Comparison of ENCODE assay signal across 13 mouse cellular contexts in the genomic region with DNA sequence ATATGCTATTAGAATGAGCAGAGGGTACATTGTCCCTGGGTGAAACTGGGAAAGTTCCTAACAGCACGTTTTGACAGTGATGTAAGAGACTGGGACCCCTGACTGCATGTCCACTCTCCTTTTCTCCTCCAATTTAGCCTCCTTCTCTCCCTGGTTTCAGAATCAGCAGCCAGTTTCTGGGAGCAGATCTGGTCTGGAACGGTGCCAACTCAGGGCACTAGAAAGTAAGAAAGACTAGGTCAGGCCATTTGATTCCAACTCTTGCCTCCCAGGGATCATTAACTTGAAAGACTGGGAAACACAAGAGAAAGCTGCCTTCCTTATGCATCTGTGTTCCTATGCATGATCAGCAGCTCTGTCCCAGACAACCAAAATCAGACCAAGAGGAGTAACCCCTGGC. TPM values are rescaled to one million over a fixed set of nuclear protein-coding genes. Genes with fewer than 3 reads are reported as not detected.
DNase-seq lines count a peak whose midpoint lies in the region; ATAC-seq and TF ChIP-seq lines count a peak whose summit lies in the region.
"Had no signal": no experiment of that assay in that cellular context is flagged by ENCODE, and none has a peak within 500 bp of the region (broad histone marks: within the 10 kb centered on the region; RNA-seq: fewer than 3 reads in every experiment).

No protein-coding gene starts in this region.

- H3K9ac ChIP-seq in heart, embryonic 12.5 days = no peak overlapping the region
- H3K9ac ChIP-seq in lung, embryonic 16.5 days (ENCODE audit: low read length) = no peak overlapping the region
- H3K9ac ChIP-seq in heart, embryonic 15.5 days = no peak overlapping the region

- no peak overlapping the region for H3K27ac ChIP-seq in heart, embryonic 12.5 days (ENCODE audit: poor library complexity, severe bottlenecking)
- H3K27ac ChIP-seq in lung, embryonic 16.5 days (ENCODE audit: low read length) = no peak overlapping the region
- H3K27ac ChIP-seq in heart, embryonic 15.5 days = no peak overlapping the region
- H3K27ac ChIP-seq in thymus, adult 2 months (ENCODE audit: control insufficient read depth, insufficient read depth, low read length) = no peak overlapping the region

- H3K4me2 ChIP-seq in heart, embryonic 12.5 days = peak overlapping the region; percentile 70; the same call in 1 of the 2 replicates
- H3K4me2 ChIP-seq in lung, embryonic 16.5 days (ENCODE audit: low read depth, low read length) = peak overlapping the region; percentile 45
- H3K4me2 ChIP-seq in heart, embryonic 15.5 days = peak overlapping the region; percentile 60

- TF ChIP-seq CTCF in thymus, adult 2 months (IDR thresholded peaks at IDR 0.05; ENCODE audit: borderline replicate concordance, control insufficient read depth, extremely low read depth, insufficient read depth, low read length, poor library complexity) = no peak

- no peak for DNase-seq in heart, postnatal 25 days (ENCODE audit: low spot score)
- DNase-seq in lung, adult 18-20 months = no peak
- peak; percentile 50 for DNase-seq in kidney, postnatal 10 days
- no peak for DNase-seq in B cell, adult 2 months
- no peak for DNase-seq in thymus, adult 2 months
- DNase-seq: gastrocnemius, postnatal 25 days had no signal

- H3K27me3 ChIP-seq in heart, embryonic 12.5 days (replicated peaks) = peaks cover 23% of the 10 kb centered on the region
- no peaks in the 10 kb centered on the region; the same call in 1 of the 2 replicates for H3K27me3 ChIP-seq in lung, embryonic 16.5 days (ENCODE audit: control insufficient read depth, insufficient read depth, low read depth, low read length)
- peaks cover 17% of the 10 kb centered on the region; the same call in 1 of the 2 replicates for H3K27me3 ChIP-seq in heart, embryonic 15.5 days
- peaks cover 3% of the 10 kb centered on the region; the same call in 1 of the 2 replicates for H3K27me3 ChIP-seq in thymus, adult 2 months (ENCODE audit: control insufficient read depth, insufficient read depth, low read length)
- H3K27me3 ChIP-seq: CH12.LX had no signal

- no peaks in the 10 kb centered on the region for H3K36me3 ChIP-seq in heart, embryonic 12.5 days
- H3K36me3 ChIP-seq in lung, embryonic 16.5 days (ENCODE audit: control insufficient read depth, insufficient read depth, low read length) = no peaks in the 10 kb centered on the region
- H3K36me3 ChIP-seq in heart, embryonic 15.5 days = no peaks in the 10 kb centered on the region
- no peaks in the 10 kb centered on the region for H3K36me3 ChIP-seq in thymus, adult 2 months (ENCODE audit: control insufficient read depth, insufficient read depth, low read length)

- no peak overlapping the region for H3K4me3 ChIP-seq in heart, embryonic 12.5 days
- no peak overlapping the region for H3K4me3 ChIP-seq in lung, embryonic 16.5 days (ENCODE audit: low read length)
- H3K4me3 ChIP-seq in heart, embryonic 15.5 days = peak overlapping the region; percentile 31; the same call in 1 of the 2 replicates
- H3K4me3 ChIP-seq in thymus, adult 2 months (ENCODE audit: control insufficient read depth, insufficient read depth, low read length) = no peak overlapping the region

- no peak for TF ChIP-seq POLR2A in thymus, adult 2 months (IDR thresholded peaks at IDR 0.05; ENCODE audit: control insufficient read depth, extremely low read depth, insufficient read depth, low read length, poor library complexity)

- intact Hi-C loops in heart, postnatal 25 days (cut with DNase I) = loop anchor here (5.0 kb wide), 1 partner anchor 390 kb away; the partner anchor contains the start of gene Adra1d

- WGBS in heart, embryonic 12.5 days = 43% methylated on average over 2 of the region's 2 CpGs
- WGBS in lung, embryonic 16.5 days = 36% methylated on average over 2 of the region's 2 CpGs
- WGBS in heart, embryonic 15.5 days = 41% methylated on average over 2 of the region's 2 CpGs
- WGBS in thymus, adult 2 months = 66% methylated on average over 2 of the region's 2 CpGs

- no peak for ATAC-seq in heart, embryonic 12.5 days (ENCODE audit: insufficient number of reproducible peaks, low FRiP score)
- no peak for ATAC-seq in lung, embryonic 16.5 days (ENCODE audit: low read depth)
- ATAC-seq in heart, embryonic 15.5 days (replicated peaks; ENCODE audit: insufficient number of reproducible peaks, insufficient read depth, low FRiP score, low read depth) = no peak

- H3K9me3 ChIP-seq in heart, embryonic 12.5 days (replicated peaks) = no peaks in the 10 kb centered on the region
- H3K9me3 ChIP-seq in lung, embryonic 16.5 days (ENCODE audit: control insufficient read depth, low read length) = no peaks in the 10 kb centered on the region
- no peaks in the 10 kb centered on the region for H3K9me3 ChIP-seq in heart, embryonic 15.5 days (replicated peaks)

- H3K4me1 ChIP-seq in heart, embryonic 12.5 days (replicated peaks) = peaks cover 27% of the 10 kb centered on the region
- H3K4me1 ChIP-seq in lung, embryonic 16.5 days (replicated peaks; ENCODE audit: control insufficient read depth, insufficient read depth, low read length) = peaks cover 9% of the 10 kb centered on the region
- peaks cover 34% of the 10 kb centered on the region for H3K4me1 ChIP-seq in heart, embryonic 15.5 days (replicated peaks)
- peaks cover 7% of the 10 kb centered on the region; the same call in 1 of the 2 replicates for H3K4me1 ChIP-seq in thymus, adult 2 months (replicated peaks; ENCODE audit: control insufficient read depth, insufficient read depth, low read length)

RNA-seq across cellular contexts. Expression of gene Prnd, which starts 1.8 kb away (rescaled TPM):
- polyA plus RNA-seq in heart, embryonic 12.5 days (2016; fragmentation: Nextera tagmentation; extraction: Ambion mirVana) = 5.4 and 6.2 TPM in 2 replicates
- 1 to 10 TPM; 1.4 to 2.0 TPM for total RNA-seq in heart, postnatal 25 days (2021)
- 33.6 and 38.3 TPM in 2 replicates for polyA plus RNA-seq in lung, embryonic 16.5 days (2015; fragmentation: Nextera tagmentation; extraction: Ambion mirVana)
- polyA plus RNA-seq in heart, embryonic 15.5 days (2015; fragmentation: Nextera tagmentation; extraction: Ambion mirVana) = 25.9 and 28.0 TPM in 2 replicates
- polyA plus RNA-seq in thymus, adult 2 months (2012; rRNA removed) = 1.7 and 1.8 TPM in 2 replicates

RNA-seq across cellular contexts. Expression of gene Prn, which starts 42.7 kb away (rescaled TPM):
- polyA plus RNA-seq in heart, embryonic 12.5 days (2016; fragmentation: Nextera tagmentation; extraction: Ambion mirVana) = 0.24 TPM in 1 of 2 replicates, not detected in the other
- 1 to 10 TPM; 1.9 to 2.5 TPM for total RNA-seq in heart, postnatal 25 days (2021)
- not detected in 2 replicates for polyA plus RNA-seq in lung, embryonic 16.5 days (2015; fragmentation: Nextera tagmentation; extraction: Ambion mirVana)
- polyA plus RNA-seq in heart, embryonic 15.5 days (2015; fragmentation: Nextera tagmentation; extraction: Ambion mirVana) = 0.22 TPM in 1 of 2 replicates, not detected in the other
- polyA plus RNA-seq in thymus, adult 2 months (2012; rRNA removed) = not detected in 2 replicates
- total RNA-seq: CH12.LX had no signal
- polyA plus RNA-seq: cortical plate, adult 2 months; lung, adult 2 months; midbrain, embryonic 14.5 days had no signal

RNA-seq across cellular contexts. Expression of gene Prnp, which starts 42.7 kb away (rescaled TPM):
- polyA plus RNA-seq in heart, embryonic 12.5 days (2016; fragmentation: Nextera tagmentation; extraction: Ambion mirVana) = 83.6 and 89.1 TPM in 2 replicates
- total RNA-seq in heart, postnatal 25 days (2021) = 10 to 100 TPM; 89.2 to 90.0 TPM
- 56.7 and 60.4 TPM in 2 replicates for polyA plus RNA-seq in lung, embryonic 16.5 days (2015; fragmentation: Nextera tagmentation; extraction: Ambion mirVana)
- 95.1 and 106 TPM in 2 replicates for polyA plus RNA-seq in heart, embryonic 15.5 days (2015; fragmentation: Nextera tagmentation; extraction: Ambion mirVana)
- 39.9 and 43.8 TPM in 2 replicates for polyA plus RNA-seq in thymus, adult 2 months (2012; rRNA removed)
